Mouse (Mus musculus): ENCODE results near the gene Tdrd5. TPM values are rescaled to one million over a fixed set of nuclear protein-coding genes. Genes with fewer than 3 reads are reported as not detected.
"Not testable (repeated sequence)": the region's sequence is repeated elsewhere in the genome, so short reads cannot be mapped to it uniquely, and the experiment has no call there.

Tdrd5 gene
- polyA plus RNA-seq, 1 experiment from 2014 or later, result 0.35 TPM

DNA sequence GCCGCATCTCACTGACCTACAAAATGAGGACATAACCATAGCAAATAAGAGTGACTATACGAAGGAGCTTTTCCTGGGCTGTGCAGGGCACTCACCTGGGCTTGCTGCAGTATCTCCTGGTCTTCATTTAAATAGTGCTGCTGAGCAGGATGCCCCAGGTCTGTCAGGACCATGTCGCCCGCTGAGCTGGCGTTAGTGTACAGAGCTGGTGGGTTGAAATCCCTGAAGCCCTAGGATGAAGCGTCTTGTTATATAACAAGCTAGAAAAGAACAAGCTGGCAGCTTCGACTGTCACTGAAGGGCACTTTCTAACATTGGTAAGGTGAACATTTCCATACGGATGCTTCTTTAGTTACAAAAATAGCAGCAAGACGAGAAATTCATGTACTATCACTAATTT is 33.0 kb downstream of the Tdrd5 start:
- H3K36me3 ChIP-seq (ENCODE audit: control insufficient read depth, insufficient read depth, low read length), result no peaks in the 10 kb centered on the region
- H3K27ac ChIP-seq (ENCODE audit: low read length), result no peak overlapping the region
- H3K27me3 ChIP-seq (replicated peaks; ENCODE audit: control insufficient read depth, insufficient read depth, low read length), result no peaks in the 10 kb centered on the region
- no peaks in the 10 kb centered on the region for H3K4me1 ChIP-seq (ENCODE audit: control insufficient read depth, insufficient read depth, low read length)
- no peak overlapping the region for H3K9ac ChIP-seq (ENCODE audit: low read depth, low read length)
- no peak overlapping the region for H3K4me2 ChIP-seq (ENCODE audit: low read depth, low read length)
- H3K4me3 ChIP-seq (ENCODE audit: low read length), result no peak overlapping the region
- no peak for ATAC-seq
- 83% methylated on average over 9 of the region's 9 CpGs for WGBS
- H3K9me3 ChIP-seq (ENCODE audit: control insufficient read depth, low read length), result no peaks in the 10 kb centered on the region

- H3K9me3 ChIP-seq (ENCODE audit: control insufficient read depth, low read length); H3K4me2 ChIP-seq (ENCODE audit: low read depth, low read length); H3K4me3 ChIP-seq (ENCODE audit: low read length); H3K27me3 ChIP-seq (replicated peaks; ENCODE audit: control insufficient read depth, insufficient read depth, low read length); H3K36me3 ChIP-seq (ENCODE audit: control insufficient read depth, insufficient read depth, low read length); ATAC-seq; H3K9ac ChIP-seq (ENCODE audit: low read depth, low read length); H3K4me1 ChIP-seq (ENCODE audit: control insufficient read depth, insufficient read depth, low read length); H3K27ac ChIP-seq (ENCODE audit: low read length): not testable (repeated sequence)
- WGBS, result 40% methylated on average over 3 of the region's 3 CpGs
These were observed 34.9 kb downstream of the Tdrd5 start for GRCm38 (mm10) chr1:156268546-156268945.

GRCm38 (mm10) chr1:156263946-156264345 is 39.5 kb downstream of the Tdrd5 start:
- no peaks in the 10 kb centered on the region for H3K4me1 ChIP-seq (ENCODE audit: control insufficient read depth, insufficient read depth, low read length)
- no peak overlapping the region for H3K4me2 ChIP-seq (ENCODE audit: low read depth, low read length)
- H3K9me3 ChIP-seq (ENCODE audit: control insufficient read depth, low read length), result no peaks in the 10 kb centered on the region
- no peak overlapping the region for H3K9ac ChIP-seq (ENCODE audit: low read depth, low read length)
- WGBS, result 89% methylated on average over 8 of the region's 8 CpGs
- no peak for ATAC-seq
- no peak overlapping the region for H3K4me3 ChIP-seq (ENCODE audit: low read length)
- H3K36me3 ChIP-seq (ENCODE audit: control insufficient read depth, insufficient read depth, low read length), result no peaks in the 10 kb centered on the region
- no peak overlapping the region for H3K27ac ChIP-seq (ENCODE audit: low read length)
- H3K27me3 ChIP-seq (replicated peaks; ENCODE audit: control insufficient read depth, insufficient read depth, low read length), result no peaks in the 10 kb centered on the region

- H3K4me1 ChIP-seq (ENCODE audit: control insufficient read depth, insufficient read depth, low read length), result no peaks in the 10 kb centered on the region
- WGBS, result 59% methylated on average over 2 of the region's 2 CpGs
- H3K36me3 ChIP-seq (ENCODE audit: control insufficient read depth, insufficient read depth, low read length), result no peaks in the 10 kb centered on the region
- no peak for ATAC-seq
- no peak overlapping the region for H3K4me2 ChIP-seq (ENCODE audit: low read depth, low read length)
- H3K9me3 ChIP-seq (ENCODE audit: control insufficient read depth, low read length), result no peaks in the 10 kb centered on the region
- no peak overlapping the region for H3K27ac ChIP-seq (ENCODE audit: low read length)
- H3K9ac ChIP-seq (ENCODE audit: low read depth, low read length), result no peak overlapping the region
- no peak overlapping the region for H3K4me3 ChIP-seq (ENCODE audit: low read length)
- no peaks in the 10 kb centered on the region for H3K27me3 ChIP-seq (replicated peaks; ENCODE audit: control insufficient read depth, insufficient read depth, low read length)
These were observed 40.1 kb downstream of the Tdrd5 start for GRCm38 (mm10) chr1:156263352-156263751.

- Histone ChIP-seq H3K9me3 (ENCODE audit: control insufficient read depth, low read length) (no peaks in the 10 kb centered on the region; the same call in 1 of the 2 replicates), H3K36me3 (ENCODE audit: control insufficient read depth, insufficient read depth, low read length) (no peaks in the 10 kb centered on the region), H3K27ac (ENCODE audit: low read length) (no peak overlapping the region), H3K4me3 (ENCODE audit: low read length) (no peak overlapping the region), H3K27me3 (replicated peaks; ENCODE audit: control insufficient read depth, insufficient read depth, low read length) (no peaks in the 10 kb centered on the region), H3K4me1 (ENCODE audit: control insufficient read depth, insufficient read depth, low read length) (no peaks in the 10 kb centered on the region), H3K4me2 (ENCODE audit: low read depth, low read length) (no peak overlapping the region), H3K9ac (ENCODE audit: low read depth, low read length) (no peak overlapping the region)
- WGBS, result 82% methylated on average over 4 of the region's 4 CpGs
- no peak for ATAC-seq
These were observed 48.6 kb downstream of the Tdrd5 start for GRCm38 (mm10) chr1:156254866-156255265.

GRCm38 (mm10) chr1:156251096-156251495 is 52.4 kb downstream of the Tdrd5 start:
- WGBS, result 65% methylated on average over 4 of the region's 4 CpGs
- not testable (repeated sequence) for H3K27ac ChIP-seq (ENCODE audit: low read length); H3K4me2 ChIP-seq (ENCODE audit: low read depth, low read length); H3K27me3 ChIP-seq (replicated peaks; ENCODE audit: control insufficient read depth, insufficient read depth, low read length); H3K4me3 ChIP-seq (ENCODE audit: low read length); H3K36me3 ChIP-seq (ENCODE audit: control insufficient read depth, insufficient read depth, low read length); ATAC-seq; H3K9ac ChIP-seq (ENCODE audit: low read depth, low read length); H3K9me3 ChIP-seq (ENCODE audit: control insufficient read depth, low read length); H3K4me1 ChIP-seq (ENCODE audit: control insufficient read depth, insufficient read depth, low read length)

DNA sequence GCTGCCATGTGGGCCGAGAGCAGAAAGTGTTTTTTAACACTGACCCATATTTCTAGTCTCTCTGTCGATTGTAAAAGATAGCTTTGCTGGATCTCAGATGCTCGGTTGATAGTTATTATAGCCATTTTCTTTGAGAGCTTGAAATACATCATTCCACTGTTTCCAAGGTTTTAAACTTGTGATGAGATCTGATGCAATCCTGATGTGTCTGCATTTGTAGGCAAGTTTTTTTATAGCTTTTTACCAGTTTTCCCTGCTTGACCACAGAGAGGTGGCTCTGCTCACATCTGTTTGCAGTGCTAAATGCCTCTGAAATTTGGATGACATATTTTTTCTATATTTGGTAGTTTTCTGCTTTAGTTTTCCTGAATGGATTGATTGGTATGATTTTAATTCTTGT is 55.6 kb downstream of the Tdrd5 start:
- ATAC-seq, result no peak

GRCm38 (mm10) chr1:156241713-156242348 is 61.6 kb downstream of the Tdrd5 start:
- H3K9me3 ChIP-seq (ENCODE audit: control insufficient read depth, low read length), result no peaks in the 10 kb centered on the region
- no peak for ATAC-seq
- H3K27me3 ChIP-seq (replicated peaks; ENCODE audit: control insufficient read depth, insufficient read depth, low read length), result no peaks in the 10 kb centered on the region
- no peak overlapping the region for H3K27ac ChIP-seq (ENCODE audit: low read length)
- no peak overlapping the region for H3K4me2 ChIP-seq (ENCODE audit: low read depth, low read length)
- no peaks in the 10 kb centered on the region for H3K36me3 ChIP-seq (ENCODE audit: control insufficient read depth, insufficient read depth, low read length)
- 8% methylated on average over 14 of the region's 14 CpGs for WGBS
- no peak overlapping the region for H3K4me3 ChIP-seq (ENCODE audit: low read length)
- no peak overlapping the region for H3K9ac ChIP-seq (ENCODE audit: low read depth, low read length)
- no peaks in the 10 kb centered on the region for H3K4me1 ChIP-seq (ENCODE audit: control insufficient read depth, insufficient read depth, low read length)

More for the DNA sequence above, 55.6 kb downstream of the Tdrd5 start:
- no peaks in the 10 kb centered on the region for H3K4me1 ChIP-seq (ENCODE audit: control insufficient read depth, insufficient read depth, low read length)
- H3K4me2 ChIP-seq (ENCODE audit: low read depth, low read length), result no peak overlapping the region
- H3K27me3 ChIP-seq (replicated peaks; ENCODE audit: control insufficient read depth, insufficient read depth, low read length), result no peaks in the 10 kb centered on the region
- H3K27ac ChIP-seq (ENCODE audit: low read length), result no peak overlapping the region
- H3K36me3 ChIP-seq (ENCODE audit: control insufficient read depth, insufficient read depth, low read length), result no peaks in the 10 kb centered on the region
- H3K9me3 ChIP-seq (ENCODE audit: control insufficient read depth, low read length), result no peaks in the 10 kb centered on the region
- H3K9ac ChIP-seq (ENCODE audit: low read depth, low read length), result no peak overlapping the region
- WGBS, result 60% methylated on average over 3 of the region's 3 CpGs
- H3K4me3 ChIP-seq (ENCODE audit: low read length), result no peak overlapping the region

DNA sequence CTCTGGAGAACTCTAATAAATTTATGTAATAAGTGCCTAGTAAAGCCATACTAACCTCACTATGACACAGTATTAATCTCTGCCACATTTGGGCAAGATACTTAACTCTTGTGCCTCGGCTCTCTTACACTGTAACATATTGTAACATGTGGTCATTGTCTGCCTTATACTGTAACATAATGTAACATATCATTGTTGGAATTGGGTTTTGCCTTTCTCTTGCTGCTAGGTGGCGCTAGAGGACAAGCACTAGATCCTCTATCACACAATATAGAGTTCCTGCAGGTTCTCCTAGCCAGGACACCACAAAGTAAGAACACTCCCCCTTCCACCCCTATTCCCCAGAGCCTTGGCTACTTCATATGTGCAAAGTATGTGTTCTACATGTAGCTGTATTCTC is 62.4 kb downstream of the Tdrd5 start:
- ATAC-seq, result no peak
- Histone ChIP-seq H3K4me3 (ENCODE audit: low read length) (no peak overlapping the region), H3K9ac (ENCODE audit: low read depth, low read length) (no peak overlapping the region), H3K9me3 (ENCODE audit: control insufficient read depth, low read length) (no peaks in the 10 kb centered on the region), H3K27ac (ENCODE audit: low read length) (no peak overlapping the region), H3K27me3 (replicated peaks; ENCODE audit: control insufficient read depth, insufficient read depth, low read length) (no peaks in the 10 kb centered on the region), H3K4me1 (ENCODE audit: control insufficient read depth, insufficient read depth, low read length) (no peaks in the 10 kb centered on the region), H3K4me2 (ENCODE audit: low read depth, low read length) (no peak overlapping the region), H3K36me3 (ENCODE audit: control insufficient read depth, insufficient read depth, low read length) (no peaks in the 10 kb centered on the region)
- WGBS, result 40% methylated on average over 2 of the region's 2 CpGs

DNA sequence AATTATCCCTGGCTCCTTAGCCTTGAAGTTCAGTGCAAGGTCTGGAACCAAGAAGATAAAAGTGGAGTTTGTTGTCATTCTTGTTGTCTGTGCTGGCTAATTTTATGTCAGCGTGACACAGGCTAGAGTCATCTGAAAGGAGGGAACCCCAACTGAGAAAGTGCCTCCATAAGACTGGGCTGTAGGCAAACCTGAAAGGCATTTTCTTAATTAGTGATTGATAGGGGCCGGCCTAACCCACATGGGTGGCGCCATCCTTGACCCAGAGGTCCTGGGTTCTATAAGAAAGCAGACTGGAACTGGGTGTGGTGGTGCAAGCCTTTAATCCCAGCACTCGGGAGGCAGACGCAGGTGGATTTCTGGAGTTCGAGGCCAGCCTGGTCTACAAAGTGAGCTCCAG is 72.3 kb downstream of the Tdrd5 start:
- no peak overlapping the region for H3K4me2 ChIP-seq (ENCODE audit: low read depth, low read length)
- ATAC-seq, result no peak
- H3K27ac ChIP-seq (ENCODE audit: low read length), result peak overlapping the region; percentile 25; the same call in 1 of the 2 replicates
- H3K36me3 ChIP-seq (ENCODE audit: control insufficient read depth, insufficient read depth, low read length), result no peaks in the 10 kb centered on the region
- no peak overlapping the region for H3K9ac ChIP-seq (ENCODE audit: low read depth, low read length)
- H3K4me3 ChIP-seq (ENCODE audit: low read length), result no peak overlapping the region
- 85% methylated on average over 6 of the region's 6 CpGs for WGBS
- H3K9me3 ChIP-seq (ENCODE audit: control insufficient read depth, low read length), result no peaks in the 10 kb centered on the region
- H3K4me1 ChIP-seq (ENCODE audit: control insufficient read depth, insufficient read depth, low read length), result peaks cover 6% of the 10 kb centered on the region; the same call in 1 of the 2 replicates
- H3K27me3 ChIP-seq (replicated peaks; ENCODE audit: control insufficient read depth, insufficient read depth, low read length), result no peaks in the 10 kb centered on the region

Measured in intestine, embryonic 16.5 days (tissue).